Mouse (Mus musculus): ENCODE results near the gene Fam110c. TPM values are rescaled to one million over a fixed set of nuclear protein-coding genes. Genes with fewer than 3 reads are reported as not detected.

Fam110c gene
- total RNA-seq, 2 experiments from 2014 or later, result 1.3 to 3.5 TPM

- no peak for ATAC-seq (replicated peaks; ENCODE audit: low FRiP score, poor library complexity, severe bottlenecking)
Observed at GRCm38 (mm10) chr12:31097185-31097584, 23.5 kb downstream of the Fam110c start.

GRCm38 (mm10) chr12:31101190-31101589 lies 27.5 kb downstream of the Fam110c start:
- ATAC-seq (replicated peaks; ENCODE audit: low FRiP score, poor library complexity, severe bottlenecking), result no peak

- no peak for ATAC-seq (replicated peaks; ENCODE audit: low FRiP score, poor library complexity, severe bottlenecking)
Observed at GRCm38 (mm10) chr12:31101821-31102220, 28.2 kb downstream of the Fam110c start.

GRCm38 (mm10) chr12:31116005-31116466 lies 42.4 kb downstream of the Fam110c start:
- ATAC-seq (replicated peaks; ENCODE audit: low FRiP score, poor library complexity, severe bottlenecking), result peak; percentile 85

GRCm38 (mm10) chr12:31120535-31120934 lies 46.9 kb downstream of the Fam110c start:
- no peak for ATAC-seq (replicated peaks; ENCODE audit: low FRiP score, poor library complexity, severe bottlenecking)

- no peak for ATAC-seq (replicated peaks; ENCODE audit: low FRiP score, poor library complexity, severe bottlenecking)
Observed at GRCm38 (mm10) chr12:31122892-31123622, 49.4 kb downstream of the Fam110c start.

- ATAC-seq (replicated peaks; ENCODE audit: low FRiP score, poor library complexity, severe bottlenecking), result no peak
Observed at GRCm38 (mm10) chr12:31126071-31126470, 52.4 kb downstream of the Fam110c start.

GRCm38 (mm10) chr12:31129548-31129947 lies 55.9 kb downstream of the Fam110c start:
- no peak for ATAC-seq (replicated peaks; ENCODE audit: low FRiP score, poor library complexity, severe bottlenecking)

Other genes starting within 250 kb of the Fam110c start
- not detected in 2 replicates for gene Alkal2, start 189.5 kb upstream of the Fam110c start, total RNA-seq (2015; ENCODE audit: low replicate concordance)
- gene Alkal2, start 189.5 kb upstream of the Fam110c start, total RNA-seq (2017; ENCODE audit: low replicate concordance), result not detected in 2 replicates
- gene Acp1, start 162.3 kb upstream of the Fam110c start, total RNA-seq (2015; ENCODE audit: low replicate concordance), result 89.7 and 118 TPM in 2 replicates
- gene Acp1, start 162.3 kb upstream of the Fam110c start, total RNA-seq (2017; ENCODE audit: low replicate concordance), result 157 and 168 TPM in 2 replicates
- 36.7 and 76.9 TPM in 2 replicates for gene Sh3yl1, start 162.2 kb upstream of the Fam110c start, total RNA-seq (2015; ENCODE audit: low replicate concordance)
- gene Sh3yl1, start 162.2 kb upstream of the Fam110c start, total RNA-seq (2017; ENCODE audit: low replicate concordance), result 56.0 and 76.3 TPM in 2 replicates
- not detected in 2 replicates for gene Gm6993, start 166.9 kb downstream of the Fam110c start, total RNA-seq (2015; ENCODE audit: low replicate concordance)
- not detected in 2 replicates for gene Gm6993, start 166.9 kb downstream of the Fam110c start, total RNA-seq (2017; ENCODE audit: low replicate concordance)
- gene Lamb1, start 191.4 kb downstream of the Fam110c start, total RNA-seq (2015; ENCODE audit: low replicate concordance), result not detected in 2 replicates
- gene Lamb1, start 191.4 kb downstream of the Fam110c start, total RNA-seq (2017; ENCODE audit: low replicate concordance), result 0.68 and 1.1 TPM in 2 replicates